Mouse (Mus musculus): ENCODE data around the gene Gpx3.
"Not testable (repeated sequence)": the region's sequence is repeated elsewhere in the genome, so short reads cannot be mapped to it uniquely, and the experiment has no call there.

Gene Gpx3

GRCm38 (mm10) chr11:54902333-54903323 lies at the start of gene Gpx3:
Gpx3 (plus strand) TSS chr11:54902453.
- peak; percentile 86 for DNase-seq

GRCm38 (mm10) chr11:54858880-54859279 lies 43.4 kb upstream of the Gpx3 start:
- DNase-seq, result not testable (repeated sequence)

- DNase-seq, result no peak
Observed at GRCm38 (mm10) chr11:54859322-54860165, 42.7 kb upstream of the Gpx3 start.

- peak; percentile 98 for DNase-seq
Observed at GRCm38 (mm10) chr11:54860256-54861038, 41.8 kb upstream of the Gpx3 start, which contains the start of gene Lyrm7. Lyrm7 (minus strand) TSS chr11:54860916.

- no peak for DNase-seq
Observed at GRCm38 (mm10) chr11:54861471-54862420, 40.5 kb upstream of the Gpx3 start.

- peak; percentile 77 for DNase-seq
Observed at GRCm38 (mm10) chr11:54862621-54863520, 39.4 kb upstream of the Gpx3 start.

- DNase-seq, result no peak
Observed at GRCm38 (mm10) chr11:54865330-54866085, 36.7 kb upstream of the Gpx3 start.

GRCm38 (mm10) chr11:54866119-54867048 lies 35.9 kb upstream of the Gpx3 start, which contains the start of gene Hint1:
Hint1 (plus strand) TSS chr11:54866383.
- peak; percentile 94 for DNase-seq

- DNase-seq, result no peak
Observed at GRCm38 (mm10) chr11:54867049-54867385, 35.2 kb upstream of the Gpx3 start.

GRCm38 (mm10) chr11:54867903-54868434 lies 34.3 kb upstream of the Gpx3 start:
- DNase-seq, result no peak

GRCm38 (mm10) chr11:54868445-54868844 lies 33.8 kb upstream of the Gpx3 start:
- DNase-seq, result no peak

GRCm38 (mm10) chr11:54869318-54869717 lies 32.9 kb upstream of the Gpx3 start:
- DNase-seq, result no peak

GRCm38 (mm10) chr11:54871831-54872537 lies 30.3 kb upstream of the Gpx3 start:
- no peak for DNase-seq

GRCm38 (mm10) chr11:54876031-54876430 lies 26.2 kb upstream of the Gpx3 start:
- no peak for DNase-seq

- no peak for DNase-seq
Observed at GRCm38 (mm10) chr11:54878893-54879292, 23.4 kb upstream of the Gpx3 start.

GRCm38 (mm10) chr11:54879434-54879833 lies 22.8 kb upstream of the Gpx3 start:
- peak; percentile 87 for DNase-seq

- DNase-seq, result no peak
Observed at GRCm38 (mm10) chr11:54879922-54880321, 22.3 kb upstream of the Gpx3 start.

All from lung, postnatal 10 days (tissue).